Mouse (Mus musculus): ENCODE measurements around the gene Mthfsd. TPM values are rescaled to one million over a fixed set of nuclear protein-coding genes. Genes with fewer than 3 reads are reported as not detected.

Gene Mthfsd
- total RNA-seq, 2 experiments from 2014 or later = 14.9 to 45.1 TPM

- ATAC-seq (replicated peaks; ENCODE audit: poor library complexity, severe bottlenecking) = no peak
Observed at GRCm38 (mm10) chr8:121089631-121090380, 18.4 kb downstream of the Mthfsd start.

GRCm38 (mm10) chr8:121088871-121089630, 19.1 kb downstream of the Mthfsd start:
- no peak for ATAC-seq (replicated peaks; ENCODE audit: poor library complexity, severe bottlenecking)

GRCm38 (mm10) chr8:121088281-121088680, 19.9 kb downstream of the Mthfsd start:
- ATAC-seq (replicated peaks; ENCODE audit: poor library complexity, severe bottlenecking) = no peak

GRCm38 (mm10) chr8:121086004-121086900, 21.9 kb downstream of the Mthfsd start:
- no peak for ATAC-seq (replicated peaks; ENCODE audit: poor library complexity, severe bottlenecking)

DNA sequence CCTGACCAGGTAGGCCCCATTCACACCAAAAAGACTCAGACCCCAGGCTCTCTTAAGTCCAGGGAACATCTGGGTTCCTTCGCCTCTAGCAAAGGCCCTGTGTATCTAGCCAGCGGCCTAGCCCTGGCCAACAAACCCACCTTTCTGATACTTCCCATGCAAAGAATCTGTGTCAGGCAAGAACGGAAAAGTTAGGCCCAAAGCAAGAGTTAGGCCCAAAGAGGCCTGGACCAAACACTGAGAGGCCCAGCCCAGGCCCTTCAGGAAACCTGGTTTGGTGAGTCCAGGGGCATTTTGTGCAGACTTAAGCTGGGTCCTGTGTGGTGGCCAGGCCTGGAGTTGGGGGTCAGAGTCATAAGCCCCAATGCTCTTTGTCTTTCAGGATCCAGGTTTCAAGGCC, 22.6 kb downstream of the Mthfsd start:
- ATAC-seq (replicated peaks; ENCODE audit: poor library complexity, severe bottlenecking) = no peak

GRCm38 (mm10) chr8:121085011-121085410, 23.2 kb downstream of the Mthfsd start:
- no peak for ATAC-seq (replicated peaks; ENCODE audit: poor library complexity, severe bottlenecking)

- no peak; the same call in 1 of the 2 replicates for ATAC-seq (replicated peaks; ENCODE audit: poor library complexity, severe bottlenecking)
Observed at GRCm38 (mm10) chr8:121084210-121084951, 23.8 kb downstream of the Mthfsd start, which contains the start of gene Foxf1. Foxf1 (plus strand) TSS chr8:121084386.

DNA sequence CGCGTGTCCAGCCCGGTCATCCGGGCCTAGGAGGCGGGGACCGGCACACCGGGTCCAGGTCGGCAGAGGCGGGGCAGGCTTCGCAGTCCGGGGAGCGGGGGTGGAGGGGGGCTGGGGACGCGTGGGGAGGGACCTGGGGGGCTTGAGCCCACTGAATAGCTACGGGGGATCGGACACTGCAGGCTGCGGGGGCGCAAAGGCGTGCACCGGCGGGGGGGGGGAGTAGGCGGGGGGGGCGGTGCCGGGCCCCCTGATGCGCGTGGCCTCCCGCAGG, 24.3 kb downstream of the Mthfsd start:
- no peak for ATAC-seq (replicated peaks; ENCODE audit: poor library complexity, severe bottlenecking)

- peak; percentile 43 for ATAC-seq (replicated peaks; ENCODE audit: poor library complexity, severe bottlenecking)
Observed at GRCm38 (mm10) chr8:121083093-121083935, 24.9 kb downstream of the Mthfsd start.

GRCm38 (mm10) chr8:121082218-121083092, 25.7 kb downstream of the Mthfsd start:
- no peak for ATAC-seq (replicated peaks; ENCODE audit: poor library complexity, severe bottlenecking)

- ATAC-seq (replicated peaks; ENCODE audit: poor library complexity, severe bottlenecking) = no peak
Observed at GRCm38 (mm10) chr8:121081398-121081797, 26.8 kb downstream of the Mthfsd start.

GRCm38 (mm10) chr8:121080361-121081090, 27.7 kb downstream of the Mthfsd start:
- no peak for ATAC-seq (replicated peaks; ENCODE audit: poor library complexity, severe bottlenecking)

DNA sequence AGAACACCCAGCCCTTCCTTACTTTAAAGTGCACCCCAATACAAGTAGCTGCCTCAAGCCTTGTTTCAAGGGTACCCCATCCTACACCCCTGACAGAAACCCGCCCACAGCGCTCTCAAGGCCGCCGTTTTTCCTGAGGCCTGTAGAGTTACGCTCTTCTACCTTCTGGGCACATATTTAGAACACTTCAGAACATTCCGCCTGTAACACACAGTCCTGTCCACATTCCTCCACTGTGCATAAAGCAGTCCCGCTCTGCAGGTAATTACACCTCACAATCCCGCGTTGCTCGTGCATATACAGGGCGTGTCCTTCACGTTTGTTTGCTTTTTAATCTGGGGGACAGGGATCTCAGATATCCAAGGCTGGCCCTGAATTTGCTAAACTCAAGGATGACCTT, 28.2 kb downstream of the Mthfsd start:
- ATAC-seq (replicated peaks; ENCODE audit: poor library complexity, severe bottlenecking) = no peak

GRCm38 (mm10) chr8:121079201-121079600, 29.0 kb downstream of the Mthfsd start:
- no peak for ATAC-seq (replicated peaks; ENCODE audit: poor library complexity, severe bottlenecking)

GRCm38 (mm10) chr8:121078721-121079120, 29.5 kb downstream of the Mthfsd start:
- no peak for ATAC-seq (replicated peaks; ENCODE audit: poor library complexity, severe bottlenecking)

GRCm38 (mm10) chr8:121076555-121076954, 31.6 kb downstream of the Mthfsd start:
- no peak for ATAC-seq (replicated peaks; ENCODE audit: poor library complexity, severe bottlenecking)

DNA sequence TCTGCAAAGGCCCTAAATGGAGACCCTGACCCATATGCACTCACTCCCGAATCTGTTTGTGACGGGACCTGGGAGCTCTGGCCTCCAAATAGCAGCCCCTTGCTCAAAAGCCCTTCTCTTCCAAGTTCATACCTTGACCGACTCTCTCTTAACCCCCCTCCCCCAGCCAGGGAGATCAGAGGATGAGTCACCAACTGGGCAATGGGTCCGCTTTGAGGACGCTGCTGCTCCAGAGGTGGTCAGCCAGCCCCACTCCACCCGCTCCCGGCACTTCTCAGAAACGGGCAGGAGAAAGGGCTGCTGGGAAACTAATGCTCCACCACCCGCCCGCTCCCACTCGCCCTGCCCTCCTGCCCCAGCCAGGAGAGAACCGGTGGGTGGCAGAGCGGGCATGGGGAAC, 32.3 kb downstream of the Mthfsd start:
- ATAC-seq (replicated peaks; ENCODE audit: poor library complexity, severe bottlenecking) = no peak

- ATAC-seq (replicated peaks; ENCODE audit: poor library complexity, severe bottlenecking) = no peak
Observed at GRCm38 (mm10) chr8:121074848-121075145, 33.4 kb downstream of the Mthfsd start.
